Mouse (Mus musculus) inflammation-experienced regulatory T-cells, adult 16 weeks (primary cell): Measurements from ENCODE around the gene Lrrc23. TPM values are rescaled to one million over a fixed set of nuclear protein-coding genes. Genes with fewer than 3 reads are reported as not detected.

Experiments used
- polyA plus RNA-seq: library from polyadenylated mRNA; unstranded; fragments of 100-300 nt; shearing (Covaris generic); gene quantifications from one replicate; pipeline ENCODE4 v1.2.1, GENCODE M21; 2017

Gene Lrrc23
- polyA plus RNA-seq = 2.4 TPM

DNA sequence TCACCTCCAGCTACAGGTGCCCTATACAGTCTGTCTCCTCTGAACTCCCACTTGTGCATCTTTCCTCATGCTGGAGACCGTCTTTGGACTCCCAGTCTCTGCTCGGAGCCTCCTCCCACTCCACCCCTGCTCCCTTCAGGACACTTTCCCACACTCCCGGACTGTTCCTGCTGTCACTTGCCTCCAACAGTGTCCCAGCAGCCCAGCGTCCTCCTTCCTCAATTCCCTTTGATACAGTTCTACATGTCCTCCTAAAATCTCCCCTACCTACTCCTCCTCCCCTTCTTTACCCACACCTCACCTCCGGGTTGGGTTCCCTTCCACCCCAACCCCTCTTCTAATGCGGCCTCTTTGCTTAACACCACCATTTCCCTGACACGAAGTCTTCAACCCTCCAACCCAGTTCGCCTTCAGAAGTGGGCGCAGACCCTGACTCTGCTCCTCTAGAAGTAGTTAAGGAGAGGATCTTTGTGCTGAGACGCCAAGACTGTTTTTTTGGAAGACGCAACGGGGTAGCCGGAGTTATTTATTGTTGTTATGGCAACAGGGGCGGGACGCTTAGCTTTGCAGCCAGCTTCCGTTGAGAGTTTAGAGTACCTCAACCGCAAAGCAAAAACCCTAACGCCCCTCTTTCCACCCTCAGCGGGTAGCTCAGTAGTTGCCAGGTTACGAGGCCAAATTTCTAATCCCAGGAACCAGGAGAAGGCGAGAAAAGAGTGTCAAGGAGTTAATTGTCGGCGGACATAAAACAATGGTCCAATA, at the start of gene Lrrc23:
TSS of gene Lrrc23 (minus strand) at position 506 of the 762 bp plus-strand sequence.

DNA sequence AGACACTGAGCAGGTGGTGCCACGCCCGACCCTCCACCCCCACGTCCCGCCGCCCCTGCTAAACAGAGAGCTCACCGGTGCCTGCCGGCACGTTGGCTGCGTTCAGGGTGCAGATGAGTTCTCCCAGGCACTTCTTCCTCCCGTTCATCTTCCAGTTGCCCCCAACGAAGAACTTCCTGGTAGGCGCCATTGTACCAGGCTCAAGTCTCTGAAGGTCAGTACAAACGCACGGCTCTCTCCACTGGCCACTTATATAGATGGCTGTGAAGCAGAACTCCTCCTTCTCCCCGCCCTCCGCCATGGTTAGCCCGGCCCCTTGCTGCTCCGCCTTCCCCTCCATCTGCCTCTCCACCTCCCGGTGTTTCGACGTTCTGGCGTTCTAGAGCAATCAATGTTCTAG, 34.4 kb upstream of the Lrrc23 start, which contains the start of gene Tpi1:
TSS of gene Tpi1 (minus strand) at position 364 of the 400 bp plus-strand sequence.

DNA sequence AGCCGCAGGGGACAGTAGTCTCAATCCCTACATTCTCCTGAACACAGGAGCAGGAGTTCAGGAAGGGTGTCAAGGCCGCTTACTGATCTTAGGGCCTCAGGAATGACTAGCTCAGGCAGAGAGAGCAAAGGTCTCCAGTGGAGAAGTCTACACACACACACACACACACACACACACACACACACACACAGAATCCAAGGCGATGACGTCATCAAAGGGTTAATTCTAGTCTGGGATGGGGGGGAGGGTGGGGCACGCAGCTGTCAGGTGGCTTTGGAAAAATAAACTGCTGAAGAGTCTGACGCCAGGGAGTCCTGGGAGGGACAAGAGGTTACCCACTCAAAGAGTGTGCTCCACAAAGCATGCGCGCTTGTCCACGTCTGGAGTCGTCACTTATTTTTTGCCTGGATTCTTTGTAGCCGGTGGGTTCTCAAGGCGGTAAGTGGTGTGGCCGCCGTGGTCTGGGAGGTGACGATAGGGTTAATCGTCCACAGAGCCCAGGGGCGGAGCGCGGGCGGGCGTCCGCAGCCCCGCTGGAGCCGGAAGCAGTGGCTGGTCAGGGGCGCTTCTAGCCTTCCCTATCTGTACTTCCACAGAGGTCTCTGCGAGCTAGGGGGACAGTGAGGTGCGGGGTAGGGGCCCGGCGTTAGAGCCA, 29.0 kb upstream of the Lrrc23 start, which contains the start of gene Spsb2:
TSS of gene Spsb2 (plus strand) at position 304 of the 655 bp plus-strand sequence.

DNA sequence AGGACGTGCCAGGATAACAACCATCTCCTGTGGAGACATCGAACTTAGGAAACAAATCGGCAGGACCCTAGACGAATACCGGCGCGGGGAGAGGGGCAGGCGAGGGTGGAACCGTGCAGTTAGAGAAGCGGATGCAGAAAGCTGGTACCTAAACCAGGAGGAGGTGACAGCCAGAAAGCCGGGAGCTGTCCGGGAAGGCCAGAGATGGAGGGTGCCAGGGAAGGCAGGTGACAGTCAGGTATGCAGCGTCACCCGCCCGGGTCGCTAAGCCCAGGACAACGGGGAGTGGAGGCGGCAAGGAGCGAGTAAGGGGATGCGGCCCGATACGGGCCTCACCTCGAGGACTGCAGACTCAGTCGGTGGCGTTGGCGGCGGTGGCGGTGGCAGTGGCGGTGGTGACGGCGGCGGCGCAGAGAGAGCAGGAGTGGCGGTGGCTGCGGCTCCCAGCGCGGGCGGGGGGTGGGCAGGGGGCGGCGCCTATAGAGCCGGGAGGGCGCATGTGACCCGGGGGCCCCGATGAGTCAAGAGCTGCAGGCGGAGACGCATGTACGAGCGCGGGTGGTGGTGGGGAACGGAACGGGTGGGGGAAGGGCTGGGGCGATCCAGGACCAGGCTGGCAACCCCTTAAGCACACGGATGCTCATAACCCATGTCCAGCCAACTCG, 10.3 kb downstream of the Lrrc23 start, which contains the start of gene Eno2:
TSS of gene Eno2 (minus strand) at position 573 of the 665 bp plus-strand sequence.

DNA sequence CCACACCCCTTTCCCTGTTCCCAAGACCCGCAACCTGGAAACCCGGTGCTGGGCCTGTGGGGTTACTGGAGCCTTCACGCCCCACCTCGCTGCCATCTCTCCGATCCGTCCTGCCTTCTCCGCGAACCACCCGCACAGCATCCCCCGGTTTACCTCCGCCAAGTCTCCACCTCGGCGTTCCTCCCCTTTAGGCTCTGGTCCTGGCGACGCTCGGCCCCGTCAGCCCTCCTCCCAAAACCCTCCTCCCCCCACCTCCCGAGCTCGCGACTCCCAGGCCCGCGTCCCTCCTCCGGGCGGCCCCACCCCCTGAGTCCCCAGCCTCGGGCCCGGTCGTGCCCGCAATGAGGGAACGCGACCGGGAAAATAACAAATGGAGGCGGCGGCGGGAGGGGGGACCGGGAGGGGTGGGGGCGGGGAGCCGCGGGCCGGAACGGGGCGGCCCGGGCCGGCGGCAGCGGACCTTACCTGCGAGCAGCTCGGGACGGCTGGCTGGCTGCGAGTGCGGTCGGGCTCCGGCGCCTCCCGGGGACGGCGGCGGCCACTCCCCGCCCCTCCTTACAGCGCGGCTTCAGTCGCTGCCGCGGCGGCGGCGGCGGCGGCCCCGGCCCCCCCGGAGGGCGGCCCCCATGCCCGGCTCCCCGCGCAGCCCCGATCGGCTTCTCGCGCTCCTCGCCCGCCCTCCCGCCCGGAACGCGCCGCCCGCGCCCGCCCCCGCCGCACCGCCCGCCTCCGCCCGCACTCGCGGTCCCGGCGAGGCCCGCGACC, 23.5 kb downstream of the Lrrc23 start, which contains the start of the genes Gm45234 and Atn1:
TSS of gene Gm45234 (minus strand) at position 191 of the 765 bp plus-strand sequence.
TSS of gene Atn1 (minus strand) at position 694 of the 765 bp plus-strand sequence.

DNA sequence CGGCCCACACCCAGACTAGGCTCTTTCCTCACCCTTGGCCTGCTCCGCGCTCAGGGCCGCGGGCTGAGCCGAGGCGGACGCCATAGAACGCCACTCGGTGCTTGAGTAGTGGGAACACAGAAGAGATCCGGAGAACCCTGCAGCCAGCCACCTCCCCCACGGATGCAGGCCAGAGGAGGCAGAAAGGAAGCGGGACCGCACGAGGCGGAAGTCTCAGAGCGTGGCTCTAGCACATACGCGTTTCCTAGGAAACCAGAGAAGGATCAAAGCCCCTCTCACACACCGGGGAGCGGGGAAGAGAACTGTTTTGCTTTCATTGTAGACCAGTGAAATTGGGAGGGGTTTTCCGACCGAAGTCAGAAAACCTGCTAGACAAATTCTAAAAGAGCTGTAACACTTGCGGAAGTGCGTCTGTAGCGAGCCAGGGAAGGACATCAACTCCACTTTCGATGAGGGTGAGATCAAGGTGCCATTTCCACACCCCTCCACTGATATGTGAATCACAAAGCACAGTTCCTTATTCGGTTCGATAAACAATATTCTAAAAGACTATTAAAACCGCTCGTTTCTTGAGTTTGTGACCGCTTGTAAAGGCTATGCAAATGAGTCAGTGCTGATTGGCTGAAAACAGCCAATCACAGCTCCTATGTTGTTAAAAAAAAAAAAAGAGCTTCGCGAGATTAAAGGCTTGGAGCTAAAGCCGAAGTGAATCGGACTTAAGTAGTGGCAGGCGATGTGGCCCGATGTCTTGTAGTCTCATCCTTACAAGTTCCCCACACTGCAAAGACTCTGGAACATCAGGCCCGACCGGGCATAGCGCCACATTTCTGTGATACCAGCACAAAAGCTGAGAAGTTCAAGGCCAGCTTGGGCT, 38.4 kb downstream of the Lrrc23 start, which contains the start of gene Grcc10:
TSS of gene Grcc10 (minus strand) at position 487 of the 874 bp plus-strand sequence.

DNA sequence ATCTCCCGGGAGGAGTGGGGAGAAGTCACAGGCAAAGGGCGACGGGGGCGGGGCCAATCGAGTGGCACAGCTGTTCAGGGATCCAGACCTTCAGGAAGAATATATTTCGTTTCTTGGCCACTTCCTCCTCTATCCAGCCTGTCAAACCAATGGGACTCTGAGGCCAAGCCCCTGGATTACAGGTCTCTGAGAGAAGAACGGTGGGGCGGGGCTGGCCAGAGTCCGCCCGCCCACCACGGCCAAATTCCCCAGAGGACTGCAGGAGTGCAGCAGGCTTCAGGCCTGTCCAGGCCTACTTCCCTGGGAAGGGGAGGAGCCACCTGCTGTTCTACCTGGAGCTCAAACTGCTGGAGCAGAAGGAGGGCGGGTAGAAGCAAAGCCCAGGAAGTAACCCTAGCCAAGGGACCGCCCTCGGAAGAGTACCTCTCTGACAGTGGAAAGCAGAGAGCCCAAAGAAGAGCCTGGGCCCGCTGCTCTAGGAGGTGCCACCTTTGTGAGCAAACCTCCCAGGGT, 41.0 kb downstream of the Lrrc23 start, which contains the start of gene Ptpn6:
TSS of gene Ptpn6 (minus strand) at position 204 of the 513 bp plus-strand sequence.

Other genes with a start within 250 kb of the Lrrc23 start
- gene C1s1, start 237.4 kb downstream of the Lrrc23 start, polyA plus RNA-seq = not detected
- not detected for gene C1rb, start 209.4 kb downstream of the Lrrc23 start, polyA plus RNA-seq
- gene C1s2, start 143.6 kb downstream of the Lrrc23 start, polyA plus RNA-seq = not detected
- 56.7 TPM for gene Lpcat3, start 116.7 kb downstream of the Lrrc23 start, polyA plus RNA-seq
- 306 TPM for gene Emg1, start 67.5 kb downstream of the Lrrc23 start, polyA plus RNA-seq
- 205 TPM for gene Phb2, start 67.4 kb downstream of the Lrrc23 start, polyA plus RNA-seq
- 376 TPM for gene Ptpn6, start 41.0 kb downstream of the Lrrc23 start, polyA plus RNA-seq
- gene Grcc10, start 38.4 kb downstream of the Lrrc23 start, polyA plus RNA-seq = 525 TPM
- gene Gm45234, start 23.7 kb downstream of the Lrrc23 start, polyA plus RNA-seq = not detected
- gene Atn1, start 23.2 kb downstream of the Lrrc23 start, polyA plus RNA-seq = 2.9 TPM
- gene Eno2, start 10.1 kb downstream of the Lrrc23 start, polyA plus RNA-seq = 8.5 TPM
- 8.8 TPM for gene Spsb2, start 28.9 kb upstream of the Lrrc23 start, polyA plus RNA-seq
- 134 TPM for gene Tpi1, start 34.6 kb upstream of the Lrrc23 start, polyA plus RNA-seq
- 143 TPM for gene Usp5, start 49.8 kb upstream of the Lrrc23 start, polyA plus RNA-seq
- 8.5 TPM for gene Cdca3, start 49.8 kb upstream of the Lrrc23 start, polyA plus RNA-seq
- not detected for gene Gnb3, start 60.5 kb upstream of the Lrrc23 start, polyA plus RNA-seq
- not detected for gene P3h3, start 78.0 kb upstream of the Lrrc23 start, polyA plus RNA-seq
- 0.39 TPM for gene Gpr162, start 84.3 kb upstream of the Lrrc23 start, polyA plus RNA-seq
- 304 TPM for gene Cd4, start 108.5 kb upstream of the Lrrc23 start, polyA plus RNA-seq
- 5.8 TPM for gene Lag3, start 132.0 kb upstream of the Lrrc23 start, polyA plus RNA-seq
- 11.1 TPM for gene Ptms, start 140.4 kb upstream of the Lrrc23 start, polyA plus RNA-seq
- 189 TPM for gene Mlf2, start 151.7 kb upstream of the Lrrc23 start, polyA plus RNA-seq
- 105 TPM for gene Cops7a, start 185.8 kb upstream of the Lrrc23 start, polyA plus RNA-seq
- gene Pianp, start 217.0 kb upstream of the Lrrc23 start, polyA plus RNA-seq = not detected
- 25.6 TPM for gene Zfp384, start 229.4 kb upstream of the Lrrc23 start, polyA plus RNA-seq